In the genomic region with DNA sequence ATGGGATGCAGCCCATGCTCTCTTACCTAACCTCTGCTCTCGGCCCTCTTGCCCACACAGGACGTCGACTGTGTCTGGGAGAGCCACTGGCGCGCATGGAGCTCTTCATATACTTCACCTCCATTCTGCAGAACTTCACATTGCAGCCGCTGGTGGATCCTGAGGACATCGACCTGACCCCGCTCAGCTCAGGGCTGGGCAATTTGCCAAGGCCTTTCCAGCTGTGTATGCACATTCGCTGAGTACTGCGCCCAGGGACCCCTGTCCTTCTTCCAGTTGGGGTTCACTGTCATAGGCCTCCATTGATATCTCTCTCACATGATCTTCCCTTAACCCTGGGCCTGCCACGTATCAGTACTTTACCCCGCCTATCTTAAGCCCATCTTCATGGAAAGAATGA, we compare ENCODE assay signal across 11 mouse cellular contexts. TPM values are rescaled to one million over a fixed set of nuclear protein-coding genes. Genes with fewer than 3 reads are reported as not detected.
DNase-seq lines count a peak whose midpoint lies in the region; ATAC-seq and TF ChIP-seq lines count a peak whose summit lies in the region.
"Had no signal": no experiment of that assay in that cellular context is flagged by ENCODE, and none has a peak within 500 bp of the region (broad histone marks: within the 10 kb centered on the region; RNA-seq: fewer than 3 reads in every experiment).

No protein-coding gene starts in this region.

- H3K9me3 ChIP-seq in limb, embryonic 13.5 days: no peaks in the 10 kb centered on the region
- no peaks in the 10 kb centered on the region for H3K9me3 ChIP-seq in limb, embryonic 10.5 days (replicated peaks)
- no peaks in the 10 kb centered on the region; the same call in 1 of the 2 replicates for H3K9me3 ChIP-seq in liver, embryonic 13.5 days (replicated peaks)
- H3K9me3 ChIP-seq in forebrain, embryonic 15.5 days: no peaks in the 10 kb centered on the region
- H3K9me3 ChIP-seq: heart, embryonic 15.5 days; lung, embryonic 15.5 days had no signal

- no peaks in the 10 kb centered on the region for H3K27me3 ChIP-seq in limb, embryonic 13.5 days
- no peaks in the 10 kb centered on the region for H3K27me3 ChIP-seq in limb, embryonic 10.5 days (ENCODE audit: low read depth, poor library complexity, severe bottlenecking)
- H3K27me3 ChIP-seq in kidney, adult 2 months (replicated peaks; ENCODE audit: control insufficient read depth, insufficient read depth, low read length): no peaks in the 10 kb centered on the region
- no peaks in the 10 kb centered on the region for H3K27me3 ChIP-seq in liver, embryonic 13.5 days
- H3K27me3 ChIP-seq in forebrain, embryonic 15.5 days: no peaks in the 10 kb centered on the region
- H3K27me3 ChIP-seq: heart, embryonic 15.5 days; lung, embryonic 15.5 days had no signal

- 0 out of 2 replicates have a peak, but pooled peaks have one; percentile 34 for ATAC-seq in limb, embryonic 13.5 days (ENCODE audit: low FRiP score, low read depth)
- ATAC-seq in liver, embryonic 13.5 days (ENCODE audit: low read depth): peak; percentile 26; the same call in 1 of the 2 replicates
- ATAC-seq in forebrain, embryonic 15.5 days (replicated peaks): no peak

- no peak overlapping the region for H3K27ac ChIP-seq in limb, embryonic 13.5 days
- no peak overlapping the region for H3K27ac ChIP-seq in limb, embryonic 10.5 days
- H3K27ac ChIP-seq in kidney, adult 2 months (ENCODE audit: insufficient read depth, low read depth, low read length): no peak overlapping the region
- no peak overlapping the region for H3K27ac ChIP-seq in liver, embryonic 13.5 days
- H3K27ac ChIP-seq in forebrain, embryonic 15.5 days (replicated peaks): no peak overlapping the region
- H3K27ac ChIP-seq: heart, embryonic 15.5 days; layer of hippocampus, adult 2 months; lung, embryonic 15.5 days had no signal

- WGBS in limb, embryonic 13.5 days: 72% methylated on average over 12 of the region's 12 CpGs
- 81% methylated on average over 12 of the region's 12 CpGs for WGBS in limb, embryonic 10.5 days
- 42% methylated on average over 12 of the region's 12 CpGs for WGBS in kidney, adult 2 months
- 54% methylated on average over 12 of the region's 12 CpGs for WGBS in liver, embryonic 13.5 days (ENCODE audit: insufficient replicate concordance)
- WGBS in forebrain, embryonic 15.5 days: 74% methylated on average over 12 of the region's 12 CpGs

- no peak overlapping the region for H3K4me2 ChIP-seq in limb, embryonic 13.5 days (replicated peaks)
- no peak overlapping the region for H3K4me2 ChIP-seq in liver, embryonic 13.5 days
- no peak overlapping the region for H3K4me2 ChIP-seq in forebrain, embryonic 15.5 days (replicated peaks)
- H3K4me2 ChIP-seq: heart, embryonic 15.5 days had no signal

- peak; percentile 27 to 39 for DNase-seq in adrenal gland, postnatal 36 days
- no peak for DNase-seq in adrenal gland, postnatal 4 days (ENCODE audit: low spot score in 2 of 2)
- DNase-seq in limb, embryonic 10.5 days (ENCODE audit: low spot score): no peak
- peak; percentile 74 for DNase-seq in kidney, adult 2 months
- no peak for DNase-seq in liver, embryonic 13.5 days
- no peak for DNase-seq in embryo, embryonic 10.5 days (ENCODE audit: low spot score)

- TF ChIP-seq CTCF in kidney, adult 2 months (conservative IDR thresholded peaks at IDR 0.05; ENCODE audit: insufficient read depth, insufficient read length, low read depth, low read length): no peak

- H3K36me3 ChIP-seq in limb, embryonic 13.5 days: no peaks in the 10 kb centered on the region
- no peaks in the 10 kb centered on the region for H3K36me3 ChIP-seq in limb, embryonic 10.5 days
- H3K36me3 ChIP-seq in kidney, adult 2 months (ENCODE audit: control insufficient read depth, insufficient read depth, low read length): no peaks in the 10 kb centered on the region
- H3K36me3 ChIP-seq in liver, embryonic 13.5 days: no peaks in the 10 kb centered on the region
- no peaks in the 10 kb centered on the region for H3K36me3 ChIP-seq in forebrain, embryonic 15.5 days
- H3K36me3 ChIP-seq: heart, embryonic 15.5 days; lung, embryonic 15.5 days had no signal

- H3K9ac ChIP-seq in limb, embryonic 13.5 days: no peak overlapping the region
- H3K9ac ChIP-seq in liver, embryonic 13.5 days: no peak overlapping the region
- no peak overlapping the region for H3K9ac ChIP-seq in forebrain, embryonic 15.5 days (replicated peaks)
- H3K9ac ChIP-seq: heart, embryonic 15.5 days; lung, embryonic 15.5 days had no signal

- H3K4me3 ChIP-seq in limb, embryonic 13.5 days: no peak overlapping the region
- H3K4me3 ChIP-seq in limb, embryonic 10.5 days: no peak overlapping the region
- H3K4me3 ChIP-seq in kidney, adult 2 months (ENCODE audit: insufficient read depth, low read depth, low read length): no peak overlapping the region
- H3K4me3 ChIP-seq in liver, embryonic 13.5 days (replicated peaks): no peak overlapping the region
- no peak overlapping the region for H3K4me3 ChIP-seq in forebrain, embryonic 15.5 days
- H3K4me3 ChIP-seq: heart, embryonic 15.5 days; layer of hippocampus, adult 2 months; lung, embryonic 15.5 days had no signal

- 0 out of 2 replicates have a peak, but pooled peaks cover 6% of the 10 kb centered on the region for H3K4me1 ChIP-seq in limb, embryonic 13.5 days
- H3K4me1 ChIP-seq in limb, embryonic 10.5 days: no peaks in the 10 kb centered on the region
- peaks cover 11% of the 10 kb centered on the region; the same call in 1 of the 2 replicates for H3K4me1 ChIP-seq in kidney, adult 2 months (ENCODE audit: control insufficient read depth, insufficient read depth, low read length)
- 0 out of 2 replicates have a peak, but pooled peaks cover 3% of the 10 kb centered on the region for H3K4me1 ChIP-seq in liver, embryonic 13.5 days (replicated peaks)
- H3K4me1 ChIP-seq in forebrain, embryonic 15.5 days: no peaks in the 10 kb centered on the region

- no peak for TF ChIP-seq POLR2A in kidney, adult 2 months (IDR thresholded peaks at IDR 0.05; ENCODE audit: low read depth, low read length)

RNA-seq across cellular contexts. Expression of a gene that starts 13.4 kb away (rescaled TPM):
- total RNA-seq in adrenal gland, postnatal 36 days (2021): 100 to 1,000 TPM in 1 of 2 experiments, 1 to 10 TPM in 1; 1.7 to 817 TPM
- 100 to 1,000 TPM; 148 to 161 TPM for total RNA-seq in adrenal gland, postnatal 4 days (2021)
- not detected in 2 replicates for polyA plus RNA-seq in limb, embryonic 13.5 days (2015; fragmentation: Nextera tagmentation; extraction: Ambion mirVana)
- polyA plus RNA-seq in limb, embryonic 10.5 days (2016; fragmentation: Nextera tagmentation; extraction: Ambion mirVana): not detected in 2 replicates
- polyA plus RNA-seq in kidney, adult 2 months (2012; rRNA removed): 5.3 and 6.5 TPM in 2 replicates
- polyA plus RNA-seq in liver, embryonic 13.5 days (2015; fragmentation: Nextera tagmentation; extraction: Ambion mirVana): 0.09 TPM in 1 of 2 replicates, not detected in the other
- not detected in 2 replicates for polyA plus RNA-seq in forebrain, embryonic 15.5 days (2015; fragmentation: Nextera tagmentation; extraction: Ambion mirVana)

RNA-seq across cellular contexts. Expression of a gene that starts 20.4 kb away (rescaled TPM):
- total RNA-seq in adrenal gland, postnatal 36 days (2021): not detected
- not detected for total RNA-seq in adrenal gland, postnatal 4 days (2021)
- 0.33 TPM in 1 of 2 replicates, not detected in the other for polyA plus RNA-seq in limb, embryonic 13.5 days (2015; fragmentation: Nextera tagmentation; extraction: Ambion mirVana)
- 0.11 and 0.19 TPM in 2 replicates for polyA plus RNA-seq in limb, embryonic 10.5 days (2016; fragmentation: Nextera tagmentation; extraction: Ambion mirVana)
- polyA plus RNA-seq in kidney, adult 2 months (2012; rRNA removed): not detected in 2 replicates
- polyA plus RNA-seq in liver, embryonic 13.5 days (2015; fragmentation: Nextera tagmentation; extraction: Ambion mirVana): 0.06 TPM in 1 of 2 replicates, not detected in the other
- polyA plus RNA-seq in forebrain, embryonic 15.5 days (2015; fragmentation: Nextera tagmentation; extraction: Ambion mirVana): 0.27 TPM in 2 replicates
- total RNA-seq: layer of hippocampus, adult 2 months had no signal
- polyA plus RNA-seq: heart, embryonic 15.5 days had no signal

RNA-seq across cellular contexts. Expression of a gene that starts 33.4 kb away (rescaled TPM):
- 100 to 1,000 TPM in 1 of 2 experiments, 10 to 100 TPM in 1; 86.0 to 106 TPM for total RNA-seq in adrenal gland, postnatal 36 days (2021)
- 100 to 1,000 TPM; 106 to 111 TPM for total RNA-seq in adrenal gland, postnatal 4 days (2021)
- polyA plus RNA-seq in limb, embryonic 13.5 days (2015; fragmentation: Nextera tagmentation; extraction: Ambion mirVana): 74.3 and 76.0 TPM in 2 replicates
- 95.2 and 97.8 TPM in 2 replicates for polyA plus RNA-seq in limb, embryonic 10.5 days (2016; fragmentation: Nextera tagmentation; extraction: Ambion mirVana)
- 84.9 and 93.7 TPM in 2 replicates for polyA plus RNA-seq in kidney, adult 2 months (2012; rRNA removed)
- polyA plus RNA-seq in liver, embryonic 13.5 days (2015; fragmentation: Nextera tagmentation; extraction: Ambion mirVana): 27.6 and 28.7 TPM in 2 replicates
- polyA plus RNA-seq in forebrain, embryonic 15.5 days (2015; fragmentation: Nextera tagmentation; extraction: Ambion mirVana): 107 and 109 TPM in 2 replicates

RNA-seq across cellular contexts. Expression of a gene that starts 45.5 kb away (rescaled TPM):
- 10 to 100 TPM; 50.9 to 59.0 TPM for total RNA-seq in adrenal gland, postnatal 36 days (2021)
- 10 to 100 TPM; 53.3 to 60.8 TPM for total RNA-seq in adrenal gland, postnatal 4 days (2021)
- 69.4 and 71.7 TPM in 2 replicates for polyA plus RNA-seq in limb, embryonic 13.5 days (2015; fragmentation: Nextera tagmentation; extraction: Ambion mirVana)
- polyA plus RNA-seq in limb, embryonic 10.5 days (2016; fragmentation: Nextera tagmentation; extraction: Ambion mirVana): 59.8 and 67.0 TPM in 2 replicates
- polyA plus RNA-seq in kidney, adult 2 months (2012; rRNA removed): 55.9 and 57.4 TPM in 2 replicates
- 28.5 and 28.6 TPM in 2 replicates for polyA plus RNA-seq in liver, embryonic 13.5 days (2015; fragmentation: Nextera tagmentation; extraction: Ambion mirVana)
- polyA plus RNA-seq in forebrain, embryonic 15.5 days (2015; fragmentation: Nextera tagmentation; extraction: Ambion mirVana): 79.0 and 86.9 TPM in 2 replicates

RNA-seq across cellular contexts. Expression of a gene that starts 47.7 kb away (rescaled TPM):
- not detected for total RNA-seq in adrenal gland, postnatal 36 days (2021)
- total RNA-seq in adrenal gland, postnatal 4 days (2021): not detected
- polyA plus RNA-seq in limb, embryonic 13.5 days (2015; fragmentation: Nextera tagmentation; extraction: Ambion mirVana): 2.6 and 4.5 TPM in 2 replicates
- 0.81 TPM in 1 of 2 replicates, not detected in the other for polyA plus RNA-seq in limb, embryonic 10.5 days (2016; fragmentation: Nextera tagmentation; extraction: Ambion mirVana)
- not detected in 2 replicates for polyA plus RNA-seq in kidney, adult 2 months (2012; rRNA removed)
- 0.46 TPM in 1 of 2 replicates, not detected in the other for polyA plus RNA-seq in liver, embryonic 13.5 days (2015; fragmentation: Nextera tagmentation; extraction: Ambion mirVana)
- polyA plus RNA-seq in forebrain, embryonic 15.5 days (2015; fragmentation: Nextera tagmentation; extraction: Ambion mirVana): not detected in 2 replicates
- total RNA-seq: layer of hippocampus, adult 2 months had no signal
- polyA plus RNA-seq: heart, embryonic 15.5 days had no signal

Comparison
In these comparisons a context has a peak if more than half of its experiments do, and no peak if none do; other contexts are left out.
1. DNase-seq: peak in adrenal gland, postnatal 36 days (2 of 2) and kidney, adult 2 months (single experiment); none in adrenal gland, postnatal 4 days (0 of 2), limb, embryonic 10.5 days (single experiment), liver, embryonic 13.5 days (single experiment) and embryo, embryonic 10.5 days (single experiment).